Mouse (Mus musculus) ES-Bruce4 (cell line): ENCODE measurements around the gene Zmynd19. TPM values are rescaled to one million over a fixed set of nuclear protein-coding genes. Genes with fewer than 3 reads are reported as not detected.

Source experiments
- H3K27ac ChIP-seq: 2 replicates; pipeline ENCODE4 v1.5.1; 2012; ENCODE audit warnings: low read length, inconsistent platforms; ENCODE audit not compliant: insufficient read depth
- H3K27me3 ChIP-seq: 2 replicates; pipeline ENCODE4 v1.6.1; 2012; ENCODE audit warnings: mild to moderate bottlenecking, low read length, inconsistent platforms; ENCODE audit not compliant: control insufficient read depth, poor library complexity, insufficient read depth, severe bottlenecking
- H3K36me3 ChIP-seq: 2 replicates; pipeline ENCODE4 v1.6.1; 2012; ENCODE audit warnings: inconsistent platforms, mild to moderate bottlenecking, low read length, moderate library complexity; ENCODE audit not compliant: control insufficient read depth, poor library complexity, insufficient read depth, severe bottlenecking
- H3K4me1 ChIP-seq: one replicate; pipeline ENCODE4 v1.8.1; 2011; ENCODE audit warnings: low read length; ENCODE audit not compliant: control insufficient read depth, insufficient read depth
- H3K4me3 ChIP-seq: 2 replicates; pipeline ENCODE4 v1.5.1; 2011; ENCODE audit warnings: low read depth, mild to moderate bottlenecking, low read length
- H3K9ac ChIP-seq: 2 replicates; pipeline ENCODE4 v1.6.1; 2012; ENCODE audit warnings: low read depth, mild to moderate bottlenecking, inconsistent platforms; ENCODE audit not compliant: poor library complexity, severe bottlenecking
- H3K9me3 ChIP-seq: replicated peaks from 2 replicates; pipeline ENCODE4 v1.6.1; 2012; ENCODE audit warnings: mild to moderate bottlenecking, low read length, inconsistent platforms; ENCODE audit not compliant: control insufficient read depth, poor library complexity, insufficient read depth, severe bottlenecking
- CTCF ChIP-seq: IDR thresholded peaks from one replicate; pipeline ENCODE4 v1.8.1; 2011; ENCODE audit warnings: low read depth, low read length
- EP300 ChIP-seq: IDR thresholded peaks from 2 replicates; pipeline ENCODE4 v1.6.1; 2011; ENCODE audit warnings: low read depth, low read length; ENCODE audit not compliant: insufficient read depth
- POLR2A ChIP-seq: IDR thresholded peaks from one replicate; pipeline ENCODE4 v1.8.1; 2011; ENCODE audit warnings: low read length; ENCODE audit not compliant: insufficient read depth
- polyA plus RNA-seq: library from polyadenylated mRNA; stranded (reverse); fragments of >200 nt; gene quantifications from 2 replicates; pipeline ENCODE4 v1.2.4, GENCODE M21; 2011; ENCODE audit warnings: low read depth; ENCODE audit not compliant: missing spikeins, insufficient read depth, insufficient read length

Gene Zmynd19
- polyA plus RNA-seq, 1 experiment: 64.7 TPM

DNA sequence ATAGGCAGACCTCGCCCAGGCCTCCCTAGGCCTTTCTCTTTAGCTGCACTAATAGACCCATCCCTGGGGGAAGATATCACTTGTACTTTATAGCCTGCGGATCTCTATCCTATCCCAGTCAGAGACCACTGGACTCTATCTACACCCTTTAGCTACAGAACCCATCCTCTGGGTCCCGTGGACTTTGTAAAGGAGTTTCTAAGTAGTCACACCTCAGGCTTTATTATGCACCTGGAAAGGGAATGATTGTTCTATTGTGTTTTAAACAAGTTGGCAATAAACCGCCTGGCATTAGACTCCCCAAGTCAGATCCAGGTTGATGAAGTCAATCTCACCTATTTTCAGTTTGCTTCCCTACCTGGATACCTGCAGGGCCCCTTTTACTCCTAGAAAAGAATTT lies 37.4 kb upstream of the Zmynd19 start:
- no peak overlapping the region for H3K27ac ChIP-seq
- no peaks in the 10 kb centered on the region for H3K27me3 ChIP-seq
- H3K9me3 ChIP-seq: no peaks in the 10 kb centered on the region
- no peak overlapping the region for H3K9ac ChIP-seq
- H3K4me1 ChIP-seq: peaks cover under 1% of the 10 kb centered on the region
- TF ChIP-seq CTCF: no peak
- no peak for TF ChIP-seq POLR2A
- no peak for TF ChIP-seq EP300
- no peaks in the 10 kb centered on the region for H3K36me3 ChIP-seq
- no peak overlapping the region for H3K4me3 ChIP-seq

DNA sequence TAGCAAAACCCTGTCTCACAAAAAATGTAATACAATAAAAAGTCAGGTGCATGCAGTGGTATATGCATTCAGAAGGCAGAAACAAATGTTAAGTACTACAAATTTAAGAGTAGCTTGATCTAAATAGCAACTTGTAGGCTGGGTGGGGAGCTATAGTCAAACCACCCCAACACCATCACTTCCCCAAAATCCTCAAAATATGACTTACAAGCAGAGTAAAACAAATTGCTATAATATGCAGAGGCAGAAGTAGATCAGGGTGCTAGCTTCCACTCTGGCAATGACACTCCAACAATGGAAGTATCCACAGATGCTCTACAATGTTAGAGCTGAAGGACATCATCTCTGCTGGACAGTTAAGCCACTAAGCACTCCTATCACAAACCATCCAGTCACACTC lies 37.0 kb upstream of the Zmynd19 start:
- Histone ChIP-seq H3K36me3 (no peaks in the 10 kb centered on the region), H3K27me3 (no peaks in the 10 kb centered on the region), H3K4me1 (peaks cover 2% of the 10 kb centered on the region), H3K9me3 (no peaks in the 10 kb centered on the region), H3K9ac (no peak overlapping the region), H3K4me3 (no peak overlapping the region), H3K27ac (no peak overlapping the region)
- no peak for TF ChIP-seq CTCF
- TF ChIP-seq POLR2A: no peak
- TF ChIP-seq EP300: no peak

DNA sequence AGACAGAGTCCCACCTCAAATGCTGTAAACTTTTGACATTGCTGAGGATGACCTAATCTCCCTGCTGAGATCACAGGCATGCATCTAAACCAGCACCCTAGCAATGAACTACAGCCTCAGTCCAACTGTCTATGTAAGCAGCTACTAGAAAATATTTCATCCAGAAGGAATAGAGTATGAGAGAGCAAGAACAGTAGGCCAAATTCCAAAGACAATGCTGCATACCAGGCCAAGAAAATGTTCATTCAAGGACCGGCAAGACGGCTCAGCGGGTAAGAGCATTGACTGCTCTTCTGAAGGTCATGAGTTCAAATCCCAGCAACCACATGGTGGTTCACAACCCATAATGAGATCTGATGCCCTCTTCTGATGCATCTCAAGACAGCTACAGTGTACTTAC lies 34.8 kb upstream of the Zmynd19 start:
- Histone ChIP-seq H3K27me3 (no peaks in the 10 kb centered on the region), H3K4me3 (no peak overlapping the region), H3K27ac (no peak overlapping the region), H3K9me3 (no peaks in the 10 kb centered on the region), H3K36me3 (no peaks in the 10 kb centered on the region), H3K9ac (no peak overlapping the region), H3K4me1 (peaks cover 2% of the 10 kb centered on the region)
- TF ChIP-seq EP300: no peak
- no peak for TF ChIP-seq POLR2A
- no peak for TF ChIP-seq CTCF

DNA sequence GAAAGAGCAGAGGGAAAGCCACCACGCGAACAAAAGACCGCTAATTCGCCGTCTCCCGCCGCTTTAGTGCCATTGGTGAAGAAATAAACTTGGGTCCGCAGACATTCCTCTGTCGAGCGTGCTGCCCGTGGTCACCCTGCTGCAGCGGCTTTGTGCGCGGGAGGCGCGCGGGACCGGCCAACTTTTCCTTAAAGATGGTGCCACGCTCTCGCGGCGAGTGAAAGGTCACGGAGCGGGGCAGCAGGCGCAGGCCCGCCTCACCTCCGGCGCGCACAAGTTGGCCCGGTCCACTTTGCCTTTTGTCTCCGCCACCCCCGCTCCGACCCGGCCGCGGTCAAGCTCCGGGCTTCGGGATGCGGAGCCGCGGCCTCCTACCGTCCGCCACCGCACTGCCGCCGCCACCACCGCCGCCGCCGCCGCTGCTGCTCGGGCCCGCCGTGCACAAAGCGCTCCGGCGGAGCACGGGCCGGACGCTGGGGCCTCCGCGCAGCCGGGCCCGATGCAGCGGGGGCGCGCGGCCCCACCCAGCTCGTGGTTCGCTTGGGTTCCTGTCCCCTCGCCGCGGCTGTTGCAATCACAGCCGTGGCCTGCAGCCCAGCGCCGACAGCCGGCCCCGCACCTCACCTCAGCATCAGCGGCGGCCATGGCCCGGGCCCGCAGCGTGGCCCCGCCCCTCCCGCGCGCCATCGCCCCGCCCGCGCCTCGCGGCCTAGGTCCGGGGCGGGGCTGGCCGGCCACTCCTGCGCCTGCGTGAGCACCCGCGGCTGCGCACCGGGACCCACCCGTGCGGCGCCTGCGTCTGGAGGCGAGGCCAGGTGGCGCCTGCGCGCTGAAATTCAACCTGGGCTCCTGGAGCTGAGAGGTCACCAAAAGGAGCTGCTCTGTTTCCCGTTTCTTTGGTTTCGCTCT lies 30.4 kb upstream of the Zmynd19 start, which contains the start of gene Ehmt1:
Gene Ehmt1 (minus strand): TSS at position 685 of the 909 bp plus-strand sequence.
- TF ChIP-seq POLR2A: peak; percentile 93
- TF ChIP-seq EP300: no peak
- no peak for TF ChIP-seq CTCF
- peak within 1 kb of the TSS; percentile 97 for H3K9ac ChIP-seq
- H3K36me3 ChIP-seq: no peaks in the 10 kb centered on the region
- peaks cover 2% of the 10 kb centered on the region for H3K4me1 ChIP-seq
- peak within 1 kb of the TSS; percentile 81 for H3K27ac ChIP-seq
- no peaks in the 10 kb centered on the region for H3K9me3 ChIP-seq
- H3K4me3 ChIP-seq: peak within 1 kb of the TSS; percentile 98
- H3K27me3 ChIP-seq: no peaks in the 10 kb centered on the region

DNA sequence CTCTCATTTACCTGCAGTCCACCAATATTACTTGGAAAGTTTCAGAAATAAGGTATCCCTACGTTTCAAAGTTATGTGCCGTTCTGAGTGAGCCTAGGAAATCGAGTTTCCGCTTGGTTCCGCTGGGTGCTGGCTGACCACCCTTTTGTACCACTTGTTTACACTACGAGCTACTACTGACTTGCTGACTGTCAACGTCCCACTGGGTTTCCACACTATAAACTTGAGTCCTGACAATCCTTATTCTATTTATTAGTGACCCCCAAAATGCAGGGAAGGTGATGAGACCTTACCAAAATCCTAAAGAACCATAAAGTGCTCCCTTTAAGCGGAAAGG lies 29.8 kb upstream of the Zmynd19 start:
- H3K9ac ChIP-seq: peak overlapping the region; percentile 97
- no peaks in the 10 kb centered on the region for H3K27me3 ChIP-seq
- TF ChIP-seq EP300: no peak
- TF ChIP-seq POLR2A: no peak
- no peak for TF ChIP-seq CTCF
- peak overlapping the region; percentile 81 for H3K27ac ChIP-seq
- H3K36me3 ChIP-seq: no peaks in the 10 kb centered on the region
- H3K4me1 ChIP-seq: peaks cover 2% of the 10 kb centered on the region
- peak overlapping the region; percentile 98 for H3K4me3 ChIP-seq
- H3K9me3 ChIP-seq: no peaks in the 10 kb centered on the region

DNA sequence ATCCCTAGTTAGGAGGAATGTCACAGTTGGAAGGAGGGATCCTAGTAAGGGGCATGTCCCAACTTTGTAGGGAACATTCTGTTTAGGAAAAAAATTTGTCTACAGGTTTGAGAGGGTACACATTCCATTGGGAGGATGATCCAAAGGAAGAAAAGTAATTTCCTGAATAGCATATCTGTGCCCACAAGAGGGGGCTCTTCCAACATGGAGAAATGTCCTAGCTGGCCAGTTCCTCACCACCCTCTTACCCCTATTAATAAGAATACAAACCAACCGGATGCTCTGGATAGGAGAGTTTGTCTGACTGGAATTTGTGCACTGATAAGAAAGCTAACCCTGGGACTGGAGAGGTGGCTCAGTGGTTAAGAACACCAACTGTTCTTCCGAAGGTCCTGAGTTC lies 26.0 kb upstream of the Zmynd19 start:
- no peaks in the 10 kb centered on the region for H3K9me3 ChIP-seq
- H3K9ac ChIP-seq: no peak overlapping the region
- H3K36me3 ChIP-seq: no peaks in the 10 kb centered on the region
- H3K27me3 ChIP-seq: no peaks in the 10 kb centered on the region
- TF ChIP-seq EP300: no peak
- TF ChIP-seq POLR2A: no peak
- TF ChIP-seq CTCF: no peak
- peaks cover 4% of the 10 kb centered on the region for H3K4me1 ChIP-seq
- H3K4me3 ChIP-seq: no peak overlapping the region
- no peak overlapping the region for H3K27ac ChIP-seq
